Mouse (Mus musculus) neutrophil, adult 59 days (primary cell): ENCODE results near the gene Vgf. TPM values are rescaled to one million over a fixed set of nuclear protein-coding genes. Genes with fewer than 3 reads are reported as not detected.

Experiments
- total RNA-seq, 2 experiments: library from RNA; stranded (reverse); gene quantifications; 1 replicate in 1 of 2; 2 replicates in 1 of 2; pipeline ENCODE4 v1.2.4; 2023

Vgf gene
- not detected for total RNA-seq

DNA sequence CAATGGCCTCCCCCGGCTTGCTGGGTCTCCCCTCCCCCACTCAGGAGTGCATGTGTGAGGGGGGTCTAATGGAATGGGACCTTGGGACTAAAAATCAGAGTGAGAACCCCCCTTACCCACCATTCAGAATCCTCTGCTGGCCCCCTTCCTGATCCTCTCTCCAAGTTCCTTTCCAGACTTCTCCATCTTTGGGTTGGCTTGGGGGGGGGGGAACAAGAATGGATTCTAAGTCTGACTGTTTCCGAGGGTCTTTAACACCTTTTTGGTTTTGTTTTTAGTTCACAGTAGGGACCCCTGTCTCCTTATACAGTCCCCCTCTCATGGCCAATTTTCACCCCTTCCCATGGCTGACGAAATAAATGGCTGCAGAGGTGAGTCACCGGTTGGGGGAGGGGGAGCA is at the start of gene Vgf:
TSS of gene Vgf (plus strand) at position 301 of the 400 bp plus-strand sequence.

DNA sequence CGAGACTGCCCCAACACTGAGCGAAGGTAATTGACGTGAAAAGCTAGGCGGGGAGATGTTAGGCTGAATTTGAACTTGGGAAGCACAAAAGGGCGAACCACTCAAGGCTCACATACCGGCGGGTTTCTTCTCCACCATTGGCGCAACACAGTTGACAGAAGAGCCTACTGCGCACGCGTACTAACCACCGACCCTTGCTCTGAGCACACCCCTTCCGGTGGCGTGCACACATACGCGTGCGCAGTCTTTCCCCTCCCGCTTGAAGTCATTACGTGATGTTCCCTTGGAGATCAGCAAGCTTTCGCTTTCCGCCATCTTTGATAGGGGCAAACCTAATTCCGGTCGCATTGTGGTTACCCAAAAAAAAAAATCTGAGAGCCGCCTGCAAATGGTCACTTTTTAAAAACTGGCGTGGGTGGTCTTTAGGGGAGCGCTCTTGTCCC is 39.5 kb upstream of the Vgf start, which contains the start of gene Plod3:
TSS of gene Plod3 (plus strand) at position 325 of the 443 bp plus-strand sequence.

DNA sequence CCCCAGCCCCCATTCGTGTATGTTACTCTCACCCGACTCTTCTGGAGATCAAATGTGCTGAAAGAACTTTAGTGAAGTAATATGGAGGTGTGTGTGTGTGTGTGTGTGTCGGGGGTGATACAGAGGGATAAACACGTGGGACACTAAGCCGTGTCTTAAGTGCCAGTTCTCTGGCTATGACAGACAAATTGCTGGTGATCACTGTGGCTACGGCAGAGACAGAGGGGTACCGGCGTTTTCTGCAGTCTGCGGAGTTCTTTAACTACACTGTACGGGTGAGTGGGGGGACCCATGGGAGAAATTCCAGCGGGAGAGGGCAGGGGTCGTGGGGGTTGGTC is 38.3 kb upstream of the Vgf start, which contains the start of gene Znhit1:
TSS of gene Znhit1 (minus strand) at position 88 of the 338 bp plus-strand sequence.

DNA sequence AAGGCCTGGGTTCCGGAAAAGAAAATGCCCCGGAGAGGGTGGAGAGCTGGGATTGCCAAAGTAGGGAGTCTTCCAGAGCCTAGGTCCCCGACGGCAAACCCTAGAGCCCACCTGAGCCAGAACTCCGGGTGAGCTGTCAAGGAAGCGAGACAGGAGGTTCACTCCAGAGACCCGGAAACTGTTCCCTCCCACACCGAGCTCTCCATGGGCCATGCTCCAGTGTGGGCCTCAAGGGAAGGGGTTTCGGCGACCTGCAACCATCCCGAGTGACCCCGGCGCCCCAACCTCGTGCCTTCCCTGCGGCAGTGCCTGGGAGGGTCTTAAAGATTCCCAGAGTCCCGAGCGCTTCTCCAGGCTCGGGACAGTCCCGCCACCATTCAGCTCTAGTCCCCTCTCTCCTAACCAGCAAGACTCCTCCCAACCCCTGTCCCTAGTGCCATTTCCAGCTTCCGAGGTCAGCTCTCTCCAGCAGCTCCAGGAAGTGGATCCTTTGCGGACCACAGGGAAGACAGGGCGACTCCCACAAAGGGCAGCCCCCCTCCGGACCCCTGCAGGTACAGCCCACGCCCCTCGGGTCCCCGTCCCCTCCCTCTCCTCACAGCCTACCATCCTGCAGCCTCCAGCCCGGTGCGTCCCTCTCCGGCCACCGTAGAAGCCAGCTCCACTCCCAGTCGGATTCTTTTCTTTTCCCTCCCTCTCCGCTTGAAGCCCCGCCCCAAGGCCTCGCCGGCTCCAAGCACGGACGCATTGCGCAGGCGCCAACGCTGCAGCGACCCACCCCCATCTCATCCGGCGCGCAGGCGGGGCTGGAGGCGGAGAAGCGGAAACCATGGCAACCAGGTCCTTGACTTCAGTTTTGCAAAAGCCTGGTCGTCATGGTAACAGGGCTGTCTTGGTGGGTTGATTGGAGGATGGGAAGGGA is 19.5 kb downstream of the Vgf start, which contains the start of gene Ap1s1:
TSS of gene Ap1s1 (minus strand) at position 734 of the 922 bp plus-strand sequence.

DNA sequence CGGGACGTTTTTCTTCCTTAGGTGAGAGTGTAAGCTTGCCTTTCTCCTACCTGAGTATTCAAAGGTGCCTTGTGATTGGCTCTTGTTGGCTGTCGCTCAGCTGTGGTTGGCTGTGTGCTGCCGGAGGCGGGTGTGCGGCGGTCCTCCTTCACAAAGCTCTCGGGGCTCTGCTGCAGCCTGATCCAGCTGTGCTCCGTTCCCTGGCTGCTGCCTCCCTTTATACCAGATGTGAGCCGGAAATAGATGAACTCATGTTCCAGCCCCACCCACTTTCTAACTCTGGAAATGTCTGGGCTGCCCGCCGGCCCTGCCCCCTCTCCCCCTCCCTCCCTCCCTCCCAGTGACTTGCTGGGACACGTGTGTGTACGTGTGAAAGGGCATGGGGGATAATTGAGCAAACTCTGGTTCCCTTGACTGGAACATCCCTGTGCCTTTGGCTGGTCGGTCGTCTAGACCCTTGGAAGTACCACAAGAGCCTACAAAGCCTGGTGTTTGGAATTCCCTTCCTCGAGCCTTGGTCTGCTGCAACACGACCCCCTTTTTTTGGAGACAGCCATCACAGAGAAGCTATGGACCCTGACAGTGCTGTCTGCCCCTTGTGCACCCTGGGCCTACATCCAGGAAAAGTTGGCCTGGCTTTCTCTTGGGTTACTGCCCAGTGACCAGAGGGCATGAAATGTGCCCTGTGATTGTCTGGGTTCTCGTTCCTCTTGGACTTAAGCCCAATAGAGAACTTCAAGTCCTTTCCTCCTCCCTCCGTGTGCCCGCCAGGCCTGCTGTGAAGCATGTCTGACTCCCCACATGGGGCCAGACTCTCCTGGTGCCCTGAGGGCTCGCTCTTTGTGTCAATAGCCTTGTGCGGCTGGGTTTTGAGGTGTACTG is 46.1 kb downstream of the Vgf start, which contains the start of gene Serpine1:
TSS of gene Serpine1 (minus strand) at position 190 of the 882 bp plus-strand sequence.

Other genes with a start within 250 kb of the Vgf start
- not detected for gene Col26a1, start 143.2 kb upstream of the Vgf start, total RNA-seq
- gene Ift22, start 118.2 kb upstream of the Vgf start, total RNA-seq = 1 to 10 TPM; 1.8 to 5.1 TPM
- 100 to 1,000 TPM; 210 to 222 TPM for gene Fis1, start 73.1 kb upstream of the Vgf start, total RNA-seq
- gene Cldn15, start 59.8 kb upstream of the Vgf start, total RNA-seq = 10 to 100 TPM; 42.6 to 53.7 TPM
- gene Plod3, start 39.4 kb upstream of the Vgf start, total RNA-seq = 100 to 1,000 TPM in 1 of 2 experiments, 10 to 100 TPM in 1; 93.1 to 105 TPM
- gene Znhit1, start 38.4 kb upstream of the Vgf start, total RNA-seq = 10 to 100 TPM; 90.9 to 94.2 TPM
- 10 to 100 TPM; 30.7 to 32.9 TPM for gene Ap1s1, start 19.7 kb downstream of the Vgf start, total RNA-seq
- not detected for gene Serpine1, start 45.9 kb downstream of the Vgf start, total RNA-seq
- 10 to 100 TPM; 39.4 to 43.5 TPM for gene Trim56, start 89.8 kb downstream of the Vgf start, total RNA-seq
- not detected for gene Muc3, start 122.9 kb downstream of the Vgf start, total RNA-seq
- gene Muc3a, start 186.0 kb downstream of the Vgf start, total RNA-seq = 1 to 10 TPM; 1.3 to 2.1 TPM